Mouse (Mus musculus) urinary bladder, adult 2 months (tissue): Measurements from ENCODE around the gene A030005L19Rik. TPM values are rescaled to one million over a fixed set of nuclear protein-coding genes. Genes with fewer than 3 reads are reported as not detected.
"Not testable (repeated sequence)": the region's sequence is repeated elsewhere in the genome, so short reads cannot be mapped to it uniquely, and the experiment has no call there.

Source experiments
- DNase-seq: peaks from one replicate; pipeline ENCODE4 v3.0.0; 2022; ENCODE audit warnings: low spot score
- polyA plus RNA-seq: library from polyadenylated mRNA; depleted of rRNA; stranded (reverse); fragments of >200 nt; gene quantifications from 2 replicates; pipeline ENCODE4 v1.2.3, GENCODE M21; 2012; rRNA removed

The A030005L19Rik gene
- 1.1 and 1.7 TPM in 2 replicates for polyA plus RNA-seq

DNA sequence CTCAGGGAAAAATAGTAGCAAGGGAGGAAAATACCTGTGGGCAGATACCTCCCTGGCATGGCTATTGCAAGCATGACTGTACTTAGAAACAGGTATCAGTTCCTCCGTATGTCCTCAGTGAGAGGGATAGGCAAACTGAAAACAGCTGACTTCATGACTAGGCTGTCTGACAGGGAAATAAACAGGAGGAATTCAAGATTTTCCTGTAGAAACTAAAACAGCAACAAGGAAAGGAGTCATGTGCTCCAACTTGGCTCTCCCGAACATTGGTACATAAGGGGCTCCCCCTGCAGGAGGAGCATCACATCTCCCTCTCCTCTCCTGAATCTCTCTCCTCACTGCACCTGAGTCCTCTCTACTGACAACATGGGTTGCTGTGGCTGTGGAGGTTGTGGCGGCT, at the start of gene A030005L19Rik:
Gene A030005L19Rik, plus strand, starts transcription at position 301 of the 400 bp plus-strand sequence.
- DNase-seq: no peak

GRCm38 (mm10) chr1:82870202-82870601, 42.9 kb upstream of the A030005L19Rik start:
- DNase-seq: no peak

DNA sequence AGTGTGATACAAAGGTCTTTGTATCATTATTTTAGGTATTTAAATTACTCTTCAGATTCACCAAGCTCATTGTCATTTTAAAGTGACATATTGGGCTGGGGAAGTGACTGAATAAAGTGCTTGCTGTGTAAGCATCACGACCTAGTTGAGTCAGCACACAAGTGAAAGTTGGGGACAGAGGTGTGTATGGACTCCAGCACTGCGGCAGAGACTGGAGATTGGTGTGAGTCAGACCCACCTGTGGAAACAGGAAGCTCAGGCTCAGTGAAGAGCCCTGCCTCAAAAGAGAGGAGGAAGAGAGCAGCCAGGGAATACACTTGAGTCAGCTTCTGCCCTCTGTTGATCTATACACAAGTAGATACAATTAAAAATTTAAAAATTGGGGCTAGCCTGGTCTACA, 34.0 kb upstream of the A030005L19Rik start:
- DNase-seq: no peak

GRCm38 (mm10) chr1:82880196-82880595, 32.9 kb upstream of the A030005L19Rik start:
- DNase-seq: no peak

GRCm38 (mm10) chr1:82893269-82893668, 19.9 kb upstream of the A030005L19Rik start:
- DNase-seq: no peak

GRCm38 (mm10) chr1:82900567-82900966, 12.6 kb upstream of the A030005L19Rik start:
- DNase-seq: no peak

DNA sequence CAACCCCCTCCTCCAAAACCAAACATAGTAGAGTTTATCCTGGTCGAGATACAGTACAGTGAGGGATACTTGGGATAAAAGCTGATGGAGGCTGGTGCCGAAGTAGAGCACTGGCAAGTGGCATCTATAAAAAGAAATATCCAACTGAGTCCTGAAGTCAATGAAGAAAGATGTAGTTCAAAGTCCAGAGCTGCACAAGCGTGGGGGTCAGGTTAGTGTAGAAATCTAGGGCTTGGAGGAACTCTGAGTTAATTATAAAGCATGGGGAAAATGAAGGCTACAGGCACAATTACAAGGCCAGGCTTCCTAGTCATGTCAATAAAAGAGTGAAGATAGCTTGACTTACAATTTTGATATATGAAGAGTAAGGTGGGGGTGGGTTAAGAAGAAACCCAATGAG, 11.9 kb upstream of the A030005L19Rik start:
- no peak for DNase-seq

- no peak for DNase-seq
Observed at GRCm38 (mm10) chr1:82905886-82906285, 7.2 kb upstream of the A030005L19Rik start.

DNA sequence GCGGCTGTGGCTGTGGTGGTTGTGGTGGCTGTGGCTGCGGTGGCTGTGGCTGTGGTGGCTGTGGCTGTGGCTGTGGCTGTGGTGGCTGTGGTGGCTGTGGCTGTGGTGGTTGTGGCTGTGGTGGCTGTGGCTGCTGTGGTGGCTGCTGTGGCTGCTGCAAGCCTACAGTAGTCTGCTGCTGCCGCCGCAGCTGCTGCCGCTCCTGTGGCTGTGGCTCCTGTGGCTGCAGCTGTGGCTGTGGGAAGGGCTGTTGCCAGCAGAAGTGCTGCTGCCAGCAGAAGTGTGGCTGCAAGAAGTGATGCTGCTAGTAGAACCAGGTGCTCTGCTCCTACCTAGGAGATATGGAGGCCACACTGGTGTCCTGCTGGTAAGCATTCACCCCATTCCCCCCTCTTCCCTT, 309 bp downstream of the A030005L19Rik start:
- not testable (repeated sequence) for DNase-seq

DNA sequence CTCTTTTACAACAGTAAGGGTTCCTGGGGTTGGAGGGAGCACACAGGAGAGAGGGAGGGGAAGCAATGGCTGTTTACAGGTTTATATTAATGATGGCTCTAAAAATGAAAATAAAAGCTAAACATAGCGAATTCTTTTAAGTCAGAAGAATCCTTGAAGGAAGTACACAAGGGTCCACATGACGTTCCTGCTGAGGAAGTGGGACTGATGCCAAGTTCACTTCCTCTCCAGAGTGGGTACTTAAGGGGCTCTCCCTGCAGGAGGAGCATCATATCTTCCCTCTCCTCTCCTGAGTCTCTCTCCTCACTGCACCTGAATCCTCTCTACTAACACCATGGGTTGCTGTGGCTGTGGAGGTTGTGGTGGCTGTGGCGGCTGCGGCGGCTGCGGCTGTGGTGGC, 11.5 kb downstream of the A030005L19Rik start, which contains the start of gene A030014E15Rik:
Gene A030014E15Rik, plus strand, starts transcription at position 268 of the 400 bp plus-strand sequence.
- no peak for DNase-seq

GRCm38 (mm10) chr1:82930558-82930957, 17.4 kb downstream of the A030005L19Rik start:
- not testable (repeated sequence) for DNase-seq

GRCm38 (mm10) chr1:82931326-82931725, 18.2 kb downstream of the A030005L19Rik start, which contains the start of gene Gm6217:
Gm6217 (minus strand) TSS chr1:82931399.
- DNase-seq: not testable (repeated sequence)

GRCm38 (mm10) chr1:82938666-82939065, 25.5 kb downstream of the A030005L19Rik start:
- DNase-seq: no peak

DNA sequence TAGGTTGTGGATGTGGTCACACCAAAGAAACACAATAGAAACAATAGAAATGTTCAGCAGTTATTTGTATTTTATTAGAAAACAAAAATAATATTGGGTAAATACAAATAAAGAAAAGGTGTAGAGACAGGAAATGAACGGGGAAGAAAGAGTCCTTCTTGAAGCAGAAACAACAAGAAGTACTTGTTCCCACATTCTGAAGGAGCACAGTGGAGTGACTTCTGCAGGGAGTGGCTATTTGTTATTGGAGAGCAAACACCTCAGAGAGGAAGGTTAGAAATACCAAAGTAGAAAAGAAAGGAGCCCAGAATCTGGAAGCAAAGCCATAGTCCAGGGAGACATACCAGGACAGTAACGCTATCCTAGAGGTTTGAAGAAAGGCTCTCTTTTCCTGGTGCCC, 29.4 kb downstream of the A030005L19Rik start:
- DNase-seq: not testable (repeated sequence)

GRCm38 (mm10) chr1:82943295-82943694, 30.2 kb downstream of the A030005L19Rik start, which contains the start of gene A030003K21Rik:
A030003K21Rik (minus strand) TSS chr1:82943388.
- not testable (repeated sequence) for DNase-seq

- DNase-seq: not testable (repeated sequence)
Observed at GRCm38 (mm10) chr1:82946029-82946428, 32.9 kb downstream of the A030005L19Rik start.

GRCm38 (mm10) chr1:82948601-82949000, 35.5 kb downstream of the A030005L19Rik start:
- DNase-seq: no peak

- DNase-seq: not testable (repeated sequence)
Observed at GRCm38 (mm10) chr1:82955913-82956312, 42.8 kb downstream of the A030005L19Rik start, which contains the start of gene Gm7544. Gm7544 (minus strand) TSS chr1:82956013.

GRCm38 (mm10) chr1:82959870-82960385, 46.8 kb downstream of the A030005L19Rik start, which contains the start of gene Gm47955:
Gm47955 (plus strand) TSS chr1:82960286.
- no peak for DNase-seq
